Mouse (Mus musculus) liver, postnatal 0 days (tissue): Measurements from ENCODE around the gene Mblac1.

Experiments used
- CTCF ChIP-seq: sonication (generic); IDR thresholded peaks from 2 replicates; pipeline ENCODE4 v1.5.1; 2016; ENCODE audit warnings: antibody characterized with exemption, low read depth
- EP300 ChIP-seq: IDR thresholded peaks from 2 replicates; pipeline ENCODE4 v1.6.1; 2016; ENCODE audit warnings: antibody characterized with exemption, low read depth, mild to moderate bottlenecking

DNA sequence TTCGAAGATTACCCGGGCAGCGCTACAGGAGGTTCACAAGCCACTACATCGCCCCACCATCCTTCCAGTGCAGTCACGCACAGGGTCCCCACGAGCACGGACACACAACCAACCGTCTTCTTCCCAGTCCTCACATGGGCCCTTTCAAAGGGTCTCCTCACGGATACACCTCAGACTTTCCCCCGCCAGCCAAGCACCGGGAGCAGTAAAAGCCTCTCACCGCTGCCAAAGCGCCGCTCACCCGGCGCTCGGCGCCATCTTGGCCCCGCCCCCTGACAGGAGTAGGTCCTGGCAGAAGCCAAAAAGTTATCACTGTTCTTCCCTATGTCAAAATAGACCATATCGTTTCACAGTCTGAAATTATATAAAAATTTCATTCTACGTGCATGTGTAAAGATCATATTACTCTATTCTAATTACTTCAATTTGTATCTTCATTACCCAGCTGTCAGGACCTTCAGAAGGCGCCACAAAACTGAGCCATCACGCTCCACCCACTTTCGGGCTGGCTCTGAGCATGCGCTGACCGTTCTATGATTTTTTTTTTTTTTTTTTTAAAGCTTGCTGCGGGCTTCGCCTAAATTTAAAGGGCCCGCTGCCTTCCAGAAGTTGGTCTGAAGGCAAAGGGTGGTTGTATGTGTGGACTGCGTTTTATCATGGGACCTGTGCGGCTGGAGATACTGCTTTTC lies 7.0 kb upstream of the Mblac1 start, which contains the start of the genes Taf6 and Cnpy4:
- TF ChIP-seq CTCF: no peak
- TF ChIP-seq EP300: peak; percentile 100
